Mouse (Mus musculus) layer of hippocampus, adult 2 months (tissue): ENCODE measurements at regions not wholly inside any gene's neighbourhood (a gene's known extent, or its start where the extent isn't known, plus 50 kb on each side); places are given as distances from the start of the nearest gene placed in this dataset.

Experiments
- DNase-seq, 2 experiments: peaks; one replicate each; pipeline ENCODE4 v3.0.0; 2022; ENCODE audit warnings: low spot score in 2 of 2
- H3K27ac ChIP-seq: fragments of 200-600 bp; 2 replicates; pipeline ENCODE4 v1.8.1; 2022
- H3K4me3 ChIP-seq: fragments of 200-600 bp; 2 replicates; pipeline ENCODE4 v1.8.1; 2022; ENCODE audit warnings: mild to moderate bottlenecking
- CTCF ChIP-seq: fragments of 200-600 bp; conservative IDR thresholded peaks from 2 replicates; pipeline ENCODE4 v1.8.1; 2022; ENCODE audit warnings: antibody characterized with exemption, mild to moderate bottlenecking, moderate library complexity

GRCm38 (mm10) chr5:124953000-124953399, 50.0 kb upstream of the Rflna start:
- peak; percentile 30 to 32 for DNase-seq
- TF ChIP-seq CTCF: peak; percentile 57
- no peak overlapping the region for H3K27ac ChIP-seq
- no peak overlapping the region for H3K4me3 ChIP-seq
